Mouse (Mus musculus) heart, adult 8-10 months (tissue): ENCODE results near the gene Csnk1d. TPM values are rescaled to one million over a fixed set of nuclear protein-coding genes. Genes with fewer than 3 reads are reported as not detected.

ENCODE experiments used
- DNase-seq: peaks from one replicate; pipeline ENCODE4 v3.0.0; 2022; ENCODE audit warnings: low spot score
- total RNA-seq, 4 experiments: library from RNA; stranded (reverse); gene quantifications; 2 replicates each; pipeline ENCODE4 v1.2.4; 2022

The Csnk1d gene
- total RNA-seq, 4 experiments from 2014 or later = 52.1 to 61.2 (median 56.3) TPM

GRCm38 (mm10) chr11:120987608-120988007, 3.5 kb downstream of the Csnk1d start:
- DNase-seq = no peak

DNA sequence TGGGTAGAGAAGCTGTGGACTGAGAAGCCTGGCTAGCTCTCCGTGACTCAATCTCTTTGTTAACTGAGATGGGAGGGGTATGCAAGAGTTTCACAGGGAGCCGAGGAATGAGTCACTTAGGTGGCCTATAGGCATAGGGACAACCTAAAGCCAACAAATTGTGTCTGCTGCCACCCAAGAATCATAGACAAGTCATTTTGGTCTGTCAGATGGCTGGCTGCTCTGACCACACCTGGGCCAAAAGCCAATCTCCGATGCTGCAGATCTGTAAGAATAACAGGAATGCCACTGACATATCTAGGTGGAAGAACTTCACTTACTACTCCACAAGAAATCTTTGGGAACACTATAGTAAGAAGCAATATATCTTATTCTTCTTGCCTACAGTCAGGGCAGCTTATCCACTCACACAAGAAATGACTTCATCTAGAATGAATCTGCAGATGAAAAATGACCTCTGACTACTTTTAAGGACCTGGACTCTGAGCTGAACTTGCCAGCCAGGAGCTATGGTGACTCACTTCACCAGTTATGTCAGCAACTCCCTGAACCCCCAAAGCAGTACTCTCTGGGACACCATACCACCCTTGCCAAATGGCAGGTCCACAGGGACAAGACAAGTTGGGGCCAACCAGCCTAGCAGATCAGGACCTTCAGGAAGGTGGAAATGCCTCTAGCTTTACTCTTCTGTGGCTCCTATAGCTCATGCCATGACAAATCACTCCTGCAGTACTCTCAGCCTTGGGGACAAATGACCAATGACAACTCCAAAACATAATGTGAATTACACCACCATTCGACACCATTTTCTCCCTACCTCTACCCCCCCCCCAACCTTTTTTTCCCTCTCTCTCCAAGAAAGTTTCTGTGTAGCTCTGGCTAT, 6.4 kb downstream of the Csnk1d start:
- DNase-seq = no peak

DNA sequence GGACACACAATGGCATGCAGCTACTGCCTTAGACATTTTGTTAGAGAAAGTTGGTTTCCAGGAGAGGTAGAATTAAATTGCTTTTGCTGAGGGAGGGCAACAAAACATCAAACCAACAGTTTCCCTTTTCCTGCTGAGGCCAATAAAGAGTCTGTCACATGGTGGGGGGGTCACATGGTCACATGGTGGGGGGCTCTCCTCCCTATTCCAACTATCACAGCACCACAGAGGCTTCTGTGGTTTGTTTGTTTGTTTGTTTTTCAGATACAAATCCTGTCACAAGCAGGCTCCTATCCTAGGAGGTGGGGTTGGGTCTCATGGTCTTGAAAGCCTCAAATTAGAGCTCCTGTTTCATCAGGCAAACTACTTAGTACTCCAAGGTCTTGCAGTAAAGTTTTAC, 8.7 kb downstream of the Csnk1d start:
- DNase-seq = no peak

GRCm38 (mm10) chr11:120981661-120982060, 9.5 kb downstream of the Csnk1d start:
- DNase-seq = no peak

- DNase-seq = no peak
Measured at GRCm38 (mm10) chr11:120980427-120981035, 10.6 kb downstream of the Csnk1d start.

DNA sequence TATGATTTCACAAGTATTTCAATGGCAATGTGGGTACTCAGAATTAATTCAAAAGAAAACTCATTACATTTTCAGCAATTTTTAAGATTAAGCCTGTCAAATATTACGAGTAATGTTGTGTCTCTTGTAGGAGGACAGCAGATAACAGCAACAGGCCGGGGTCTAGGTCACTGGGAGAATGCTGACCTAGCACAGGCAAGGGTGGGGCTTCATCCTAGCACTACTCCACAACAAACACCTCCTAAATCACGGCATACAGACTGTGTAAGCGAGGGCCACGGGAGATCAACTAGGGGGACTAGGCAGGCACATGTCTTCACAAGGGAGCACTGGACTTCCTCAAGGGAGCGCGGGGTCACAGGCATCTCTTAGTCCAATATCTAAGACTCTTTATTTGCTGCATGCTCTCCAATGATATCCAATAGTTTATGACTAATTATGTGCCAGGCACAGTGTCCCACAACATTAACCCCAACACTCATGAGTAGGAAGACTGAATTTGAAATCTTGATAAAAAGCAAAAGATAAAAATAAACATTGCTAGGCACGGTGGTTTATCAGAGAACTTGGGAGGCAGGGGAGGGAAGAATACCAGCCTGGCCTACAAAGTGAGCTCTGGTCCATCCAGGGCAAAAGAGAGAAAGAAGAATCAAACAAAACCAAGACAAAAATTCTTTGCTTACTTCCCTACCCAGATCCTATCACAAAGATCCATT, 11.3 kb downstream of the Csnk1d start:
- DNase-seq = no peak

GRCm38 (mm10) chr11:120973318-120973717, 17.8 kb downstream of the Csnk1d start:
- DNase-seq = no peak

- no peak for DNase-seq
Measured at GRCm38 (mm10) chr11:120971237-120971636, 19.9 kb downstream of the Csnk1d start.

DNA sequence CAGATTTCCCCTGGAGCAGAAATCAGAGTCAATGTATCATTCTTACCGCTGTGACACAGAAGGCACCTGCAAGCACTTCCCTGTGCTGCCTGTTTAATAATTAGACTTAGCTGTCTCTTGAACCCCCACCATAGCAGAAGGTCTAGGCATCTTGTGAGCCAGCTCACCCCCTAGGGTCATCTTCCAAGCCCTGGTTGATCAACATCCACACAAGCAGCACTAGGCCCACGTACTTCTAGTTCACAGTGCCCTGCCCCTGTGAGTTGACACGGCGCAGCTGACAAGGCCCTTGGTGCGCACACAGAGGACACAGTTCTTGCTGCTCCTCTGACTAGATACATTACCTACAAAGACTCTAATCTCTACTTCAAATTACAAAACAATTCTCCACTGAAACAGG, 21.4 kb downstream of the Csnk1d start:
- DNase-seq = no peak

GRCm38 (mm10) chr11:120965587-120965986, 25.5 kb downstream of the Csnk1d start:
- DNase-seq = no peak

DNA sequence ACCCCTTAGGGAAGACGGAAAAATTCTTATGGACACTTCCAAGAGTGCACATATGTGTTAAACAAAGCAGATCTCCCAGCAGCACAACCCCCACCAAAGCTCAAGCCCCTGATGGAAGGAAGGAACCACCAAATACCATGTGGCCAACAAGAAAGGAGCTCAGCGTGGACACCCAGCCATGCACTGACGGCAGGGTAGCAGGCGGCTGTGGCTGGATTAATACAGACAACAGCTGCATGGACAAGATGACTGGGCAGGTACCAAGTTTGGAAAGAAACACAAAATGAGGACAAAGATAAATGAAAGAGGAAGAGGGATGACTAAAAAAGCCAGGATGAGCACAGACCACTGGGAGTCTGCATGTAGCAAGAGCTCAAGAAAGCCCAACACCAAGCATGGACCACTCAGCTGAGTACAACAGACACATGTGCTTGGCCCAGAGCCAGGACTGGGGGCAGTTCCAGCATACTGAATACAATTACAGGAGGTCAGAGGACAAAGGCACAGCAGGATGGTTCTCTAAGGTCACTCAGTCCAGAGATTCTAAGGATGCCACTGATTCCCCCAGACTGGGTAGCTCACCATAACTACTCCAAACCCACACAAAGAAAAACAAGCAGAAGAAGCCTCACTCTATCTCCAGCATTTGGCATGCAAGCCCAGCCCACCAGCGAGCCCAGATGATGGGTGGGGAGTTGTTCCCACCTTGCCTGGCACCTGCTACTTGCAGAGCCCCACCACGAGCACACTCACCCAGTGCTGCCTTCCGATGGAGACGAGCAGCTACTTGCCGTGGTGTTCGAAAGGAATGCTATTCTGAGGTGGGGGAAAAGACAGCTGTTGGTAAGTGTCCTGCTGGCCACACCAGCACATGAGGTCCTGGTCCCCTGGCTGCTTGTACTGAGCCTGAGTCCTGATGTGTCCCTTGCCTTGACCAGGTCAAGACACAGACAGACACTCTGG, 26.7 kb downstream of the Csnk1d start:
- DNase-seq = no peak

GRCm38 (mm10) chr11:120962909-120963308, 28.2 kb downstream of the Csnk1d start:
- no peak for DNase-seq

GRCm38 (mm10) chr11:120962050-120962771, 28.9 kb downstream of the Csnk1d start:
- no peak for DNase-seq

DNA sequence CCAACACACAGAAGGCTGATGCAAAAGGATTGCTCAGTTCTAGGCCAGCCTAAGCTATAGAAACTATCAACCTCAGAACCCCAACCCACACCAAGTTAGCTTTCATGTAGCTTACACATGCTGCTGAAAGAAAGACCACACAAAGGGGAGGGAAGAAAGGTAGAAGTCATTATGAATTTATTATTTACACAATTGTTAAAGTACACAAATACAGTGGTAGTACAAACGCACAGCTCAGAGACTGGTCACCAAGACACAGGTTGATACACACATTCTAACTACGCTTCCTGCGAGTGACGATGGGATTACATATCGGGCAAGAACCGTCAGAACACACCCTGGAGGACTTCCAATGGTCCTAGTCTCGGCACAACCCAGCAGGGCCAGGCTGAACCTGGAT, 29.5 kb downstream of the Csnk1d start:
- DNase-seq = no peak

DNA sequence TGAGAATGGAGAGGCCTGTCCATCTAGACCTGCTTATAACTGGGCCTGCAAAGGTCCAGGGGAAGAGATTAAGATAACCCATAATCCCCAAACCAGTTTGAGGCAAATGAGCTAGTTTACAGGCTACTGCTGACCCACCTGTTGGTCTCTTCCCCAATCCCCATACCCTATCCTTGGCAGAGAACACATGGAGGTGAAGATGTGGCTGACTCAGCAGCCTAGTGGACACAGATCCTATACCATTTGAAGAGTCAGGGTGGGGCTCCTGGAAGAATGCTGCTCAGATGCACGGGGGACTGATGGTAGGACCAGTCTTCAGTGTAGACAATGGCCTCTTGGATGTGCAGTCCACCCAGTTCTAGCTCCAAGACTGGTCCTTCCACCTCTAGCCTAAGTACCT, 30.9 kb downstream of the Csnk1d start:
- DNase-seq = no peak

DNA sequence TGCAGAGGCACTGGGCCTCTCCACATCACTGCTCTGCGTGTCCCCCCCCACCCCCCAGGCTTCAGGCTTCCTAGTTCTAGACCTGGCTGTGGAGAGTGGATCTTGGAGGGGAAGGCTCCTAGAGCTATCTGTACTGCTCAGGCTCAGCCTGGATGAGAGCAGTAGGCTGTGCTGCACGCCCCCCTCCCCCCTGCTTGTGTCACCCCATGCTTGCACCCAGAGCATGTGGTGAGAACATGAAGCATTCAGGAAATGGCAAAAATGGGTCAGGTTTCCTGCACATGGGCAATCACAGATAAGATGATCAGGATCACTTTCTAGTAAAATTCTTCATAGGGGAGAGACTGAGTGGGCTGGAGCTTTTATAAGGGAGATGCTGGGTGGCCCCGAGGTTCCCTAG, 31.6 kb downstream of the Csnk1d start:
- no peak for DNase-seq

DNA sequence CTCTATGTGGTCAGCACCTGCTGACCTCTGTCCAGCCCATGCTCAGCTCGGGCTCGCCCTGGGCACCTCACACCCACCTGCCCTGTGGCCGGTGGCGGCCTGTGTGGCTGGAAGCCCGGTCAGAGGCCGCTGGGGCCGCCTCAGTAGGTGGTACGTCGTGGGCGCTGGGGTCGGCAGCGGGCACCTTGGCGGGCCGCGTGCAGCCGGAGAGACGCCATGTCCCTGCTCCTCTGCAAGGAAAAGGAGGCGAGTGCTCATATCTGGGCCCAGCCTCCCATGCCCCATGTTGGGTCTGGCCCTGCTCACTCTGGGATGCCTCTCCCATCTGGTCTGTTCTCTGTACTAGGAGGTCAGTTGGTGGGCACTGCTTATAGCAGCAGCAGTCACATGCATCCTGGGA, 32.1 kb downstream of the Csnk1d start:
- no peak for DNase-seq

DNA sequence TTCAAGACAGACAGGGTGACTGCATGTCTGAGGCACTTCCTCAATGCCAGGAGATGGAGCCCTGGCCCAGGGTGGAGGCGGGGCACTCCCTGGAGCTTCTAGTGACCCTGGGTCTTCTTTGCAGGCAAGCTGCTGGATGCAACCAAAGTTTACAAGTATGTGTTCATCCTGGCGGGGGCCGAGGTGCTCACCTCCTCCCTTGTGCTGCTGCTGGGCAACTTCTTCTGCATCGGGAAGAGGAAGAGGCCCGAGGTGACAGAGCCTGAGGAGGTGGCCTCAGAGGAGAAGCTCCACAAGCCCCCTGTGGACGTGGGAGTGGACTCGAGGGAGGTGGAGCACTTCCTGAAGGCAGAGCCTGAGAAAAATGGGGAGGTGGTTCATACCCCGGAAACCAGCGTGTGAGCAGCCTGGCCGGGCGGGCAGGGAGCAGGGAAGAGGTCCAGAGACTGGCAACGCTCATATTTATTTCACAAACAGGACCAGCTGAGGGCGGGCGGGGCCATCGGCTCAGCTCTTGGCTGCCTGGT, 33.3 kb downstream of the Csnk1d start:
- no peak for DNase-seq

DNA sequence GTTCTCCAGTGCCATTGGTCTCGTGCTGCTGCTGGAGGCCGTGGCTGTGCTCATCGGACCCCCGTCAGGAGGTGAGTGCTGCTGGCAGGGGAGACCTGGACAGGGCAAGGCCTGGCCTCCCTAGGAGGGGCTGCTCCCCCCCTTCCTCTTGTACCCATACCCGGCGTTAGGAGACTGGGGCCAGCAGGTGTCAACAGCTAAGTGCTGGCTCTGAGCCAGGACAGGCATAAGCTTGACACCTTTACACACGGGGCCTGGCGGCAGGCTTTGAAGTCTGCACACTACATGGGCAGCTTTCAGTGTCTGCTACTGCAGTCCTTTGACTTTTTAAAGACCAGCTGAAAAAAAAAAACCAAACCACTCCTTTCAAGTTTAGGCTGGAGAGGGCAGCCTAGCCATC, 34.1 kb downstream of the Csnk1d start:
- no peak for DNase-seq

- no peak for DNase-seq
Measured at GRCm38 (mm10) chr11:120955701-120956100, 35.4 kb downstream of the Csnk1d start.
